Mouse (Mus musculus): ENCODE results near the gene Rft1.

The Rft1 gene

GRCm38 (mm10) chr14:30735810-30736209 lies 81.7 kb downstream of the Rft1 start:
- DNase-seq = no peak

DNA sequence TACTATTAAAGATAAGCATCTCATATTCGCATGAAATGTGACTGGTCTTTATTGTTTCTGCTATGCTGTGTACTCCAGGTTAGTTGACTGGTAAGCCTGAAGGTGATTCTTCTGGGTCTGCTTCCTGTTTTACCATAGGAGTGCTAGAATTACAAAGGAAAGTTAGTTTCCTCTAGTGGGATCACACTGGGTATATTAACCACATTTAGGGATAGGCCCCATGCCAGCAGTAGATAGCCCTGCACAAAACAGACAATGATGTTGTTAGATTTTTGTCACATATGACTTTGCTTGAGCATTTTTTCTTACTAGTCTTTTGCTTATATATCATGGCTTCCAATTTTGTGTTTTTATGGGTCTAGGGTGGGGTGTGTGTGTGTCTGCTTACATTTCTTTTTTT lies 82.3 kb downstream of the Rft1 start:
- DNase-seq = no peak

Data from cerebellum, adult 18-20 months (tissue).